Mouse (Mus musculus) MEL (cell line): ENCODE data around the gene Strip1. TPM values are rescaled to one million over a fixed set of nuclear protein-coding genes. Genes with fewer than 3 reads are reported as not detected.

Experiments
- DNase-seq: peaks from one replicate; pipeline ENCODE4 v3.0.0; 2011; ENCODE audit warnings: low read depth, low spot score
- H3K27ac ChIP-seq: 2 replicates; pipeline ENCODE4 v1.5.1; 2012; ENCODE audit warnings: low read depth, mild to moderate bottlenecking, control low read depth, low read length, moderate library complexity; ENCODE audit not compliant: control insufficient read depth
- H3K27me3 ChIP-seq, 2 experiments: fragments of 150-350 bp in 1 of 2; sonication (generic) in 1 of 2; 2 replicates each; pipeline ENCODE4 v1.6.1; 2012; ENCODE audit warnings: low read length in 2 of 2, mild to moderate bottlenecking in 2 of 2, improper control_type of control experiment in 1 of 2, moderate library complexity in 1 of 2; ENCODE audit not compliant: insufficient read depth in 2 of 2, control insufficient read depth in 1 of 2
- H3K36me3 ChIP-seq, 2 experiments: 2 replicates each; pipeline ENCODE4 v1.6.1; 2012 to 2014; ENCODE audit warnings: low read length in 2 of 2, improper control_type of control experiment in 1 of 2, inconsistent platforms in 1 of 2, mild to moderate bottlenecking in 1 of 2; ENCODE audit not compliant: insufficient read depth in 2 of 2, control insufficient read depth in 1 of 2
- H3K4me1 ChIP-seq, 2 experiments: fragments of 150-350 bp in 1 of 2; sonication (generic) in 1 of 2; 2 replicates each; pipeline ENCODE4 v1.6.1; 2012; ENCODE audit warnings: low read length in 2 of 2, improper control_type of control experiment in 1 of 2, mild to moderate bottlenecking in 1 of 2; ENCODE audit not compliant: insufficient read depth in 2 of 2, control insufficient read depth in 1 of 2
- H3K4me3 ChIP-seq, 2 experiments: fragments of 150-350 bp in 1 of 2; sonication (generic) in 1 of 2; 2 replicates each; pipeline ENCODE4 v1.5.1; 2012; ENCODE audit warnings: low read depth in 2 of 2, low read length in 2 of 2, mild to moderate bottlenecking in 2 of 2, moderate library complexity in 2 of 2, control low read depth in 1 of 2, improper control_type of control experiment in 1 of 2; ENCODE audit not compliant: control insufficient read depth in 1 of 2, insufficient read depth in 1 of 2
- H3K79me2 ChIP-seq: 2 replicates; pipeline ENCODE4 v1.6.1; 2012; ENCODE audit warnings: mild to moderate bottlenecking, low read length, moderate library complexity; ENCODE audit not compliant: control insufficient read depth, poor library complexity, insufficient read depth
- H3K9ac ChIP-seq: 2 replicates; pipeline ENCODE4 v1.6.1; 2012; ENCODE audit warnings: low read depth, mild to moderate bottlenecking, control low read depth, low read length, moderate library complexity; ENCODE audit not compliant: control insufficient read depth, poor library complexity, severe bottlenecking
- H3K9me3 ChIP-seq: fragments of 150-350 bp; sonication (generic); replicated peaks from 2 replicates; pipeline ENCODE4 v1.6.1; 2012; ENCODE audit warnings: mild to moderate bottlenecking, low read length, improper control_type of control experiment, moderate library complexity; ENCODE audit not compliant: insufficient read depth
- CTCF ChIP-seq, 3 experiments: IDR thresholded peaks in 2 of 3; conservative IDR thresholded peaks in 1 of 3; 2 replicates each; pipeline ENCODE4 v1.5.1; 2011 to 2012; ENCODE audit warnings: low read length in 3 of 3, low read depth in 2 of 3, mild to moderate bottlenecking in 2 of 3, improper control_type of control experiment in 1 of 3, inconsistent platforms in 1 of 3, mixed read lengths in 1 of 3, moderate library complexity in 1 of 3; ENCODE audit not compliant: control insufficient read depth in 1 of 3, insufficient read depth in 1 of 3, poor library complexity in 1 of 3, severe bottlenecking in 1 of 3
- E2F4 ChIP-seq: IDR thresholded peaks from 2 replicates; pipeline ENCODE4 v1.6.1; 2011; ENCODE audit warnings: low read depth, low read length, improper control_type of control experiment, borderline replicate concordance
- GABPA ChIP-seq: IDR thresholded peaks from 2 replicates; pipeline ENCODE4 v1.6.1; 2012; ENCODE audit warnings: low read depth, mild to moderate bottlenecking, inconsistent platforms, low read length, improper control_type of control experiment, moderate library complexity
- GATA1 ChIP-seq: IDR thresholded peaks from 2 replicates; pipeline ENCODE4 v1.6.1; 2011; ENCODE audit warnings: low read depth, low read length, improper control_type of control experiment
- JUND ChIP-seq: IDR thresholded peaks from 2 replicates; pipeline ENCODE4 v1.6.1; 2011; ENCODE audit warnings: low read depth, mild to moderate bottlenecking, improper control_type of control experiment, low read length
- MAFK ChIP-seq: IDR thresholded peaks from 2 replicates; pipeline ENCODE4 v1.6.1; 2011; ENCODE audit warnings: low read depth, mild to moderate bottlenecking, low read length, improper control_type of control experiment, borderline replicate concordance
- MAX ChIP-seq: IDR thresholded peaks from 2 replicates; pipeline ENCODE4 v1.6.1; 2011; ENCODE audit warnings: low read length, improper control_type of control experiment
- MXI1 ChIP-seq: IDR thresholded peaks from 2 replicates; pipeline ENCODE4 v1.6.1; 2011; ENCODE audit warnings: mild to moderate bottlenecking, low read depth, low read length, improper control_type of control experiment
- MYB ChIP-seq: IDR thresholded peaks from 2 replicates; pipeline ENCODE4 v1.6.1; 2011; ENCODE audit warnings: mild to moderate bottlenecking, low read depth, low read length, improper control_type of control experiment
- MYC ChIP-seq: IDR thresholded peaks from 2 replicates; pipeline ENCODE4 v1.6.1; 2011; ENCODE audit warnings: low read depth, mild to moderate bottlenecking, low read length, improper control_type of control experiment, moderate library complexity
- POLR2AphosphoS2 ChIP-seq: IDR thresholded peaks from 2 replicates; pipeline ENCODE4 v1.6.1; 2011; ENCODE audit warnings: low read length, improper control_type of control experiment
- POLR2AphosphoS5 ChIP-seq: IDR thresholded peaks from 2 replicates; pipeline ENCODE4 v1.6.1; 2012; ENCODE audit warnings: low read depth, borderline replicate concordance, mild to moderate bottlenecking, inconsistent platforms, low read length, moderate library complexity, mixed read lengths
- RCOR1 ChIP-seq: IDR thresholded peaks from 2 replicates; pipeline ENCODE4 v1.6.1; 2012; ENCODE audit warnings: low read depth, mild to moderate bottlenecking, inconsistent platforms, low read length, improper control_type of control experiment
- TCF12 ChIP-seq: IDR thresholded peaks from 2 replicates; pipeline ENCODE4 v1.6.1; 2014; ENCODE audit warnings: low read depth, mild to moderate bottlenecking, inconsistent platforms, low read length, improper control_type of control experiment, moderate library complexity
- UBTF ChIP-seq: IDR thresholded peaks from 2 replicates; pipeline ENCODE4 v1.6.1; 2012; ENCODE audit warnings: low read depth, mild to moderate bottlenecking, inconsistent platforms, low read length, improper control_type of control experiment, moderate library complexity, borderline replicate concordance; ENCODE audit not compliant: insufficient read depth
- USF1 ChIP-seq: IDR thresholded peaks from 2 replicates; pipeline ENCODE4 v1.6.1; 2014; ENCODE audit warnings: low read depth, mild to moderate bottlenecking, inconsistent platforms, low read length, improper control_type of control experiment, moderate library complexity
- USF2 ChIP-seq, 2 experiments: IDR thresholded peaks; 2 replicates each; pipeline ENCODE4 v1.6.1; 2011 to 2012; ENCODE audit warnings: improper control_type of control experiment in 2 of 2, low read length in 2 of 2, borderline replicate concordance in 1 of 2, inconsistent platforms in 1 of 2, low read depth in 1 of 2, mild to moderate bottlenecking in 1 of 2; ENCODE audit not compliant: insufficient read depth in 1 of 2
- ZKSCAN1 ChIP-seq: IDR thresholded peaks from 2 replicates; pipeline ENCODE4 v1.6.1; 2012; ENCODE audit warnings: low read depth, mild to moderate bottlenecking, inconsistent platforms, low read length, improper control_type of control experiment, moderate library complexity
- polyA plus RNA-seq, 2 experiments: library from polyadenylated mRNA; stranded (reverse) in 1 of 2; unstranded in 1 of 2; fragments of >175 nt in 1 of 2; fragments of >200 nt in 1 of 2; gene quantifications; 2 replicates each; pipeline versions ENCODE4 v1.2.1 to v1.2.4; 2012; ENCODE audit warnings: low replicate concordance in 2 of 2, low read depth in 1 of 2; ENCODE audit not compliant: insufficient read length in 2 of 2, insufficient read depth in 1 of 2, missing spikeins in 1 of 2
- total RNA-seq: library from RNA; depleted of rRNA; stranded (reverse); fragments of 300-350 nt; gene quantifications from 2 replicates; pipeline ENCODE4 v1.2.3, GENCODE M21; 2012

The Strip1 gene
- total and polyA plus RNA-seq, 3 experiments: 19.8 to 32.9 TPM; not detected in 1

DNA sequence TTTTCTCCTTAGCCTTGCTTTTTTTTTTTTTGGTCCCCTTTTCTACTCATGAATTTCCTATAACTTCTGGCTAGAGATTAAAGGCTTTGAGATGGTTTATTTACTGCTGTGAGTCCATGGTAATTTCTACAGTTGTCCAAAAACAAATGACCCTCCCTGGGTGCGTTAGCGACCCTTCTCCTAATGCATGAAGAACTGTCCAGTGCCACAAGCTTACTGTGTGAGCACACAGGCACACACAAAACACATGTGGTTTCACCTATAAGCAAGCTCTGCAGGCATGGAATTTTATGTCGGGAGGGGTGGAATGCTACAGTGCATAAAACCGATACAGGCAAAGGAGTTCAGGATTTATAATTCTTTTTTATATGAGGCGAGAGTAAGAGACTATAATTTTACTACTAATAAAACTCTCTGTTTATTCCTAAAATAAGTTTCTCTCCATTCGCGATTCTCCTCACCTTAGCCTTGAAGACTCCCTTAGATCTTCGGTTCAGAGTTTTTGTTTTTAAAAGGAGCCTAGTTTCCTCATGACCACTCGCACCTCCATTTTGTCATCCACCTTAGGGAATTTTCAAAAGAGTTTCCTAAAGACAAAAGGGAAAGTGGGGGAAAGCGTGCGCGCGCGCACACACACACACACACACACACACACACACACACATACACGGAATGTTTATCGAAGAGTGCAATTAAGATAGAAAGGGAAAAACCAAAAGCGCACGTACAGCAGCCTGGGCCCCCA is 49.2 kb downstream of the Strip1 start:
- no peaks in the 10 kb centered on the region for H3K9me3 ChIP-seq
- H3K9ac ChIP-seq: no peak overlapping the region
- H3K4me1 ChIP-seq: no peaks in the 10 kb centered on the region
- no peaks in the 10 kb centered on the region for H3K36me3 ChIP-seq
- H3K27ac ChIP-seq: no peak overlapping the region
- DNase-seq: no peak
- no peak overlapping the region for H3K4me3 ChIP-seq
- H3K27me3 ChIP-seq: peaks cover 12 to 21% of the 10 kb centered on the region in 2 experiments
- no peaks in the 10 kb centered on the region for H3K79me2 ChIP-seq
- TF ChIP-seq GATA1 (no peak), MAFK (no peak), MYB (no peak), MAX (no peak), UBTF (no peak), GABPA (no peak), MYC (no peak), TCF12 (no peak), E2F4 (no peak), USF1 (no peak), CTCF (IDR thresholded peaks at IDR 0.05 in 2 of 3, conservative IDR thresholded peaks at IDR 0.05 in 1 of 3; ENCODE audit: control insufficient read depth in 1 of 3, insufficient read depth in 1 of 3, low read depth in 2 of 3, low read length in 3 of 3, poor library complexity in 1 of 3, severe bottlenecking in 1 of 3) (no peak), USF2 (IDR thresholded peaks at IDR 0.05; ENCODE audit: borderline replicate concordance in 1 of 2, insufficient read depth in 1 of 2, low read depth in 1 of 2, low read length in 2 of 2) (no peak), RCOR1 (no peak), ZKSCAN1 (no peak), MXI1 (no peak), JUND (no peak), POLR2AphosphoS2 (no peak), POLR2AphosphoS5 (no peak)
